Mouse (Mus musculus): ENCODE measurements around the gene Dock11. TPM values are rescaled to one million over a fixed set of nuclear protein-coding genes. Genes with fewer than 3 reads are reported as not detected.

Gene Dock11
- polyA plus RNA-seq (2012; ENCODE audit: insufficient read depth, insufficient read length, missing spikeins), result 2.6 and 3.9 TPM in 2 replicates

- peak within 1 kb of the TSS; percentile 65 for H3K4me3 ChIP-seq (ENCODE audit: insufficient read depth, low read depth, low read length)
- H3K27ac ChIP-seq (replicated peaks; ENCODE audit: low read depth, low read length), result peak within 1 kb of the TSS; percentile 11
These were observed at the start of gene Dock11 for GRCm38 (mm10) chrX:35888087-35888895. Gene Dock11, plus strand, starts transcription at chrX:35888832.

GRCm38 (mm10) chrX:35879703-35880102 is 8.9 kb upstream of the Dock11 start:
- Histone ChIP-seq H3K4me1 (ENCODE audit: control insufficient read depth, insufficient read depth, insufficient read length, low read length) (no peaks in the 10 kb centered on the region), H3K27ac (replicated peaks; ENCODE audit: low read depth, low read length) (no peak overlapping the region), H3K4me3 (ENCODE audit: insufficient read depth, low read depth, low read length) (no peak overlapping the region)

More at GRCm38 (mm10) chrX:35888087-35888895, at the start of gene Dock11:
- no peaks in the 10 kb centered on the region for H3K4me1 ChIP-seq (ENCODE audit: control insufficient read depth, insufficient read depth, insufficient read length, low read length)

- Histone ChIP-seq H3K27ac (replicated peaks; ENCODE audit: low read depth, low read length) (peak overlapping the region; percentile 11), H3K4me3 (ENCODE audit: insufficient read depth, low read depth, low read length) (peak overlapping the region; percentile 65), H3K4me1 (ENCODE audit: control insufficient read depth, insufficient read depth, insufficient read length, low read length) (no peaks in the 10 kb centered on the region)
These were observed 540 bp downstream of the Dock11 start for GRCm38 (mm10) chrX:35888945-35889799.

- Histone ChIP-seq H3K4me1 (ENCODE audit: control insufficient read depth, insufficient read depth, insufficient read length, low read length) (no peaks in the 10 kb centered on the region), H3K27ac (replicated peaks; ENCODE audit: low read depth, low read length) (peak overlapping the region; percentile 11; the same call in 1 of the 2 replicates), H3K4me3 (ENCODE audit: insufficient read depth, low read depth, low read length) (peak overlapping the region; percentile 65)
These were observed 1.1 kb downstream of the Dock11 start for GRCm38 (mm10) chrX:35889800-35890106.

GRCm38 (mm10) chrX:35891534-35892125 is 3.0 kb downstream of the Dock11 start:
- H3K27ac ChIP-seq (replicated peaks; ENCODE audit: low read depth, low read length), result no peak overlapping the region
- no peak overlapping the region for H3K4me3 ChIP-seq (ENCODE audit: insufficient read depth, low read depth, low read length)

GRCm38 (mm10) chrX:35892377-35892776 is 3.7 kb downstream of the Dock11 start:
- no peaks in the 10 kb centered on the region for H3K4me1 ChIP-seq (ENCODE audit: control insufficient read depth, insufficient read depth, insufficient read length, low read length)
- H3K27ac ChIP-seq (replicated peaks; ENCODE audit: low read depth, low read length), result no peak overlapping the region
- no peak overlapping the region for H3K4me3 ChIP-seq (ENCODE audit: insufficient read depth, low read depth, low read length)

More at GRCm38 (mm10) chrX:35891534-35892125, 3.0 kb downstream of the Dock11 start:
- no peaks in the 10 kb centered on the region for H3K4me1 ChIP-seq (ENCODE audit: control insufficient read depth, insufficient read depth, insufficient read length, low read length)

- Histone ChIP-seq H3K27ac (replicated peaks; ENCODE audit: low read depth, low read length) (peak overlapping the region; percentile 24; the same call in 1 of the 2 replicates), H3K4me3 (ENCODE audit: insufficient read depth, low read depth, low read length) (no peak overlapping the region), H3K4me1 (ENCODE audit: control insufficient read depth, insufficient read depth, insufficient read length, low read length) (peaks cover 2% of the 10 kb centered on the region; the same call in 1 of the 2 replicates)
These were observed 9.2 kb downstream of the Dock11 start for GRCm38 (mm10) chrX:35897648-35898500.

- Histone ChIP-seq H3K4me3 (ENCODE audit: insufficient read depth, low read depth, low read length) (no peak overlapping the region), H3K4me1 (ENCODE audit: control insufficient read depth, insufficient read depth, insufficient read length, low read length) (peaks cover 2% of the 10 kb centered on the region; the same call in 1 of the 2 replicates), H3K27ac (replicated peaks; ENCODE audit: low read depth, low read length) (no peak overlapping the region)
These were observed 9.8 kb downstream of the Dock11 start for GRCm38 (mm10) chrX:35898501-35898766.

- no peaks in the 10 kb centered on the region for H3K4me1 ChIP-seq (ENCODE audit: control insufficient read depth, insufficient read depth, insufficient read length, low read length)
- H3K27ac ChIP-seq (replicated peaks; ENCODE audit: low read depth, low read length), result no peak overlapping the region
- H3K4me3 ChIP-seq (ENCODE audit: insufficient read depth, low read depth, low read length), result no peak overlapping the region
These were observed 15.7 kb downstream of the Dock11 start for GRCm38 (mm10) chrX:35904352-35904751.

- H3K4me1 ChIP-seq (ENCODE audit: control insufficient read depth, insufficient read depth, insufficient read length, low read length), result no peaks in the 10 kb centered on the region
- no peak overlapping the region for H3K27ac ChIP-seq (replicated peaks; ENCODE audit: low read depth, low read length)
- no peak overlapping the region for H3K4me3 ChIP-seq (ENCODE audit: insufficient read depth, low read depth, low read length)
These were observed 18.2 kb downstream of the Dock11 start for GRCm38 (mm10) chrX:35906696-35907330.

GRCm38 (mm10) chrX:35919558-35919957 is 30.9 kb downstream of the Dock11 start:
- Histone ChIP-seq H3K4me1 (ENCODE audit: control insufficient read depth, insufficient read depth, insufficient read length, low read length) (no peaks in the 10 kb centered on the region), H3K27ac (replicated peaks; ENCODE audit: low read depth, low read length) (peak overlapping the region; percentile 24; the same call in 1 of the 2 replicates), H3K4me3 (ENCODE audit: insufficient read depth, low read depth, low read length) (no peak overlapping the region)

- no peak overlapping the region for H3K4me3 ChIP-seq (ENCODE audit: insufficient read depth, low read depth, low read length)
- no peaks in the 10 kb centered on the region for H3K4me1 ChIP-seq (ENCODE audit: control insufficient read depth, insufficient read depth, insufficient read length, low read length)
- peak overlapping the region; percentile 24; the same call in 1 of the 2 replicates for H3K27ac ChIP-seq (replicated peaks; ENCODE audit: low read depth, low read length)
These were observed 31.5 kb downstream of the Dock11 start for GRCm38 (mm10) chrX:35920096-35920607.

GRCm38 (mm10) chrX:35921922-35922321 is 33.3 kb downstream of the Dock11 start:
- Histone ChIP-seq H3K4me1 (ENCODE audit: control insufficient read depth, insufficient read depth, insufficient read length, low read length) (no peaks in the 10 kb centered on the region), H3K27ac (replicated peaks; ENCODE audit: low read depth, low read length) (no peak overlapping the region), H3K4me3 (ENCODE audit: insufficient read depth, low read depth, low read length) (no peak overlapping the region)

- H3K4me1 ChIP-seq (ENCODE audit: control insufficient read depth, insufficient read depth, insufficient read length, low read length), result no peaks in the 10 kb centered on the region
- no peak overlapping the region for H3K4me3 ChIP-seq (ENCODE audit: insufficient read depth, low read depth, low read length)
- no peak overlapping the region for H3K27ac ChIP-seq (replicated peaks; ENCODE audit: low read depth, low read length)
These were observed 36.2 kb downstream of the Dock11 start for GRCm38 (mm10) chrX:35924705-35925264.
